28 mouse cellular contexts compared by ENCODE assay signal in the genomic region with DNA sequence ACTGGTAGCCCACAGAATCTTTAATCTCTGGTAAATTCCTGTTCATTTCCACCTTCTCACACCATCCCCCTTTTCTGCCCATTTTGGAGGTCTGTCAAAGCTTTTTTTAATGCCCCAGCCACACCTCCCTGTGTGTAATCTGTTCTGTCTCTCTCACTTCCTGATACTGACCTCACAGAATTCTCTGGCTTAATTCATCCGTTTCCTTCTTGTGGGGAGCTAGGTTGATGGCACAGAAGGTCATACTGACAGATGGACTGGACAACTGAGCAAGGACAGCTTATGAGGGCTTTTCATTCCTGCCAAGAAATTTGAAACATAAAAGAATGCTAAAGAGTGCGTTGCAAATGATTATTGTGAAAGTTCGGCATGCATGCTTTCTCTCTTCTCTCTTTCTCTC.
DNase-seq lines count a peak whose midpoint lies in the region; ATAC-seq and TF ChIP-seq lines count a peak whose summit lies in the region.
"Had no signal": no experiment of that assay in that cellular context is flagged by ENCODE, and none has a peak within 500 bp of the region (broad histone marks: within the 10 kb centered on the region; RNA-seq: fewer than 3 reads in every experiment).

No protein-coding gene starts in this region.

- H3K27ac ChIP-seq in cerebellum, adult 2 months (ENCODE audit: insufficient read depth, low read length), result no peak overlapping the region
- no peak overlapping the region for H3K27ac ChIP-seq in kidney, postnatal 0 days
- H3K27ac ChIP-seq in forebrain, postnatal 0 days (ENCODE audit: low read depth, low read length), result no peak overlapping the region
- H3K27ac ChIP-seq: embryonic facial prominence, embryonic 12.5 days; forebrain, embryonic 15.5 days; heart, embryonic 13.5 days; hindbrain, embryonic 14.5 days; liver, embryonic 12.5 days; midbrain, embryonic 12.5 days; neural tube, embryonic 12.5 days had no signal

- no peak for ATAC-seq in kidney, postnatal 0 days (replicated peaks; ENCODE audit: low FRiP score, low read depth)
- no peak for ATAC-seq in forebrain, postnatal 0 days
- ATAC-seq: activated CD4-positive, CD25-positive, alpha-beta regulatory T cell, adult 4 months; CD4-positive, CD25-positive, alpha-beta regulatory T cell, adult 4 months; forebrain, embryonic 15.5 days; intestine, postnatal 0 days; liver, embryonic 12.5 days; liver, postnatal 0 days had no signal

- H3K36me3 ChIP-seq in kidney, postnatal 0 days (ENCODE audit: insufficient read depth, low read length), result no peaks in the 10 kb centered on the region
- H3K36me3 ChIP-seq in forebrain, postnatal 0 days (ENCODE audit: insufficient read depth), result no peaks in the 10 kb centered on the region
- H3K36me3 ChIP-seq: embryonic facial prominence, embryonic 12.5 days; forebrain, embryonic 15.5 days; heart, embryonic 13.5 days; liver, embryonic 12.5 days; midbrain, embryonic 12.5 days; neural tube, embryonic 12.5 days had no signal

- H3K9ac ChIP-seq in kidney, postnatal 0 days (ENCODE audit: low read depth, low read length), result no peak overlapping the region
- H3K9ac ChIP-seq in forebrain, postnatal 0 days, result no peak overlapping the region
- H3K9ac ChIP-seq: embryonic facial prominence, embryonic 12.5 days; forebrain, embryonic 15.5 days; heart, embryonic 13.5 days; hindbrain, embryonic 14.5 days; liver, embryonic 12.5 days; liver, postnatal 0 days; midbrain, embryonic 12.5 days; neural tube, embryonic 12.5 days had no signal

- H3K9me3 ChIP-seq in kidney, postnatal 0 days (replicated peaks; ENCODE audit: low read length), result no peaks in the 10 kb centered on the region
- no peaks in the 10 kb centered on the region for H3K9me3 ChIP-seq in forebrain, postnatal 0 days (ENCODE audit: low read length)
- H3K9me3 ChIP-seq: embryonic facial prominence, embryonic 12.5 days; forebrain, embryonic 15.5 days; heart, embryonic 13.5 days; liver, embryonic 12.5 days; midbrain, embryonic 12.5 days; neural tube, embryonic 12.5 days had no signal

- no peaks in the 10 kb centered on the region for H3K27me3 ChIP-seq in cerebellum, adult 2 months (ENCODE audit: control insufficient read depth, insufficient read depth, low read length)
- no peaks in the 10 kb centered on the region for H3K27me3 ChIP-seq in kidney, postnatal 0 days (ENCODE audit: insufficient read depth, low read length)
- no peaks in the 10 kb centered on the region for H3K27me3 ChIP-seq in forebrain, postnatal 0 days (ENCODE audit: insufficient read depth, low read length)
- H3K27me3 ChIP-seq: embryonic facial prominence, embryonic 12.5 days; forebrain, embryonic 15.5 days; heart, embryonic 13.5 days; liver, embryonic 12.5 days; megakaryocyte, embryonic 14.5 days; midbrain, embryonic 12.5 days; neural tube, embryonic 12.5 days had no signal

- peak; percentile 10 to 55 for DNase-seq in cerebellum, adult 2 months
- DNase-seq in cerebellum, adult 11 months, result no peak
- DNase-seq in kidney, postnatal 0 days (ENCODE audit: low spot score), result peak; percentile 44
- no peak for DNase-seq in kidney, postnatal 4 days
- DNase-seq in Muller cell, postnatal 12 days (ENCODE audit: inconsistent ontology term), result peak; percentile 68
- DNase-seq in brain, adult 2 months (ENCODE audit: low read depth, low spot score), result peak; percentile 73
- DNase-seq in forebrain, postnatal 0 days, result no peak
- DNase-seq: embryo, embryonic 11 days; heart, postnatal 10 days; kidney, postnatal 36 days; left cerebral cortex, postnatal 4 days; liver, postnatal 0 days; lung, postnatal 4 days; right cerebral cortex, postnatal 4 days; thymus, adult 2 months; thymus, postnatal 36 days had no signal

- no peaks in the 10 kb centered on the region for H3K4me1 ChIP-seq in cerebellum, adult 2 months (ENCODE audit: control insufficient read depth, insufficient read depth, low read length)
- H3K4me1 ChIP-seq in kidney, postnatal 0 days (replicated peaks; ENCODE audit: insufficient read depth, low read length), result no peaks in the 10 kb centered on the region
- no peaks in the 10 kb centered on the region for H3K4me1 ChIP-seq in forebrain, postnatal 0 days (ENCODE audit: insufficient read depth)
- H3K4me1 ChIP-seq: embryonic facial prominence, embryonic 12.5 days; forebrain, embryonic 15.5 days; heart, embryonic 13.5 days; liver, embryonic 12.5 days; megakaryocyte, embryonic 14.5 days; midbrain, embryonic 12.5 days; neural tube, embryonic 12.5 days had no signal

- H3K4me3 ChIP-seq in cerebellum, adult 2 months (replicated peaks; ENCODE audit: insufficient read depth, low read depth, low read length), result no peak overlapping the region
- no peak overlapping the region for H3K4me3 ChIP-seq in kidney, postnatal 0 days (replicated peaks; ENCODE audit: low read depth, low read length)
- no peak overlapping the region for H3K4me3 ChIP-seq in forebrain, postnatal 0 days (ENCODE audit: low read depth, low read length)
- H3K4me3 ChIP-seq: embryonic facial prominence, embryonic 12.5 days; forebrain, embryonic 15.5 days; heart, embryonic 13.5 days; liver, embryonic 12.5 days; megakaryocyte, embryonic 14.5 days; midbrain, embryonic 12.5 days; myocyte; neural tube, embryonic 12.5 days had no signal

- no peak overlapping the region for H3K4me2 ChIP-seq in kidney, postnatal 0 days (ENCODE audit: low read length)
- no peak overlapping the region for H3K4me2 ChIP-seq in forebrain, postnatal 0 days (ENCODE audit: low read depth)
- H3K4me2 ChIP-seq: embryonic facial prominence, embryonic 12.5 days; forebrain, embryonic 15.5 days; heart, embryonic 13.5 days; hindbrain, embryonic 14.5 days; liver, embryonic 12.5 days; midbrain, embryonic 12.5 days; neural tube, embryonic 12.5 days had no signal

- TF ChIP-seq CTCF in cerebellum, adult 2 months (IDR thresholded peaks at IDR 0.05; ENCODE audit: borderline replicate concordance, insufficient read depth, low read depth, low read length), result no peak
- no peak for TF ChIP-seq CTCF in kidney, postnatal 0 days (IDR thresholded peaks at IDR 0.05; ENCODE audit: low read depth)
- no peak for TF ChIP-seq CTCF in forebrain, postnatal 0 days (IDR thresholded peaks at IDR 0.05; ENCODE audit: low read depth)

- no peak for TF ChIP-seq POLR2A in cerebellum, adult 2 months (IDR thresholded peaks at IDR 0.05; ENCODE audit: borderline replicate concordance, insufficient read depth, low read length)

- WGBS in cerebellum, adult 2 months, result 7% methylated on average over 3 of the region's 3 CpGs
- 30% methylated on average over 3 of the region's 3 CpGs for WGBS in kidney, postnatal 0 days
- WGBS in forebrain, postnatal 0 days, result 55% methylated on average over 3 of the region's 3 CpGs

Comparison
In these comparisons a context has a peak if more than half of its experiments do, and no peak if none do; other contexts are left out.
1. DNase-seq: peak in cerebellum, adult 2 months (2 of 2), kidney, postnatal 0 days (single experiment), Muller cell, postnatal 12 days (single experiment) and brain, adult 2 months (single experiment); none in cerebellum, adult 11 months (single experiment), kidney, postnatal 4 days (0 of 2) and forebrain, postnatal 0 days (single experiment).